22 mouse cellular contexts compared by ENCODE assay signal in genomic region chr8:109216318-109216717, GRCm38 (mm10).
DNase-seq lines count a peak whose midpoint lies in the region; ATAC-seq lines count a peak whose summit lies in the region.
"Had no signal": no experiment of that assay in that cellular context is flagged by ENCODE, and none has a peak within 500 bp of the region (broad histone marks: within the 10 kb centered on the region; RNA-seq: fewer than 3 reads in every experiment).

No protein-coding gene starts in this region.

- no peak overlapping the region for H3K4me2 ChIP-seq in hindbrain, embryonic 11.5 days (replicated peaks; ENCODE audit: low read depth, low read length)
- no peak overlapping the region for H3K4me2 ChIP-seq in hindbrain, embryonic 16.5 days (ENCODE audit: low read length)
- H3K4me2 ChIP-seq in hindbrain, embryonic 15.5 days = no peak overlapping the region
- H3K4me2 ChIP-seq in intestine, embryonic 15.5 days (replicated peaks) = no peak overlapping the region
- H3K4me2 ChIP-seq: heart, embryonic 11.5 days; limb, embryonic 15.5 days; liver, embryonic 15.5 days had no signal

- 67% methylated on average over 5 of the region's 5 CpGs for WGBS in hindbrain, embryonic 11.5 days
- WGBS in hindbrain, embryonic 16.5 days = 41% methylated on average over 5 of the region's 5 CpGs
- 36% methylated on average over 5 of the region's 5 CpGs for WGBS in hindbrain, embryonic 15.5 days
- WGBS in intestine, embryonic 15.5 days = 84% methylated on average over 5 of the region's 5 CpGs

- H3K4me1 ChIP-seq in hindbrain, embryonic 11.5 days (replicated peaks; ENCODE audit: control insufficient read depth, insufficient read depth, low read length) = 0 out of 2 replicates have a peak, but pooled peaks cover 2% of the 10 kb centered on the region
- H3K4me1 ChIP-seq in hindbrain, embryonic 16.5 days (ENCODE audit: control insufficient read depth, insufficient read depth, low read depth, low read length) = no peaks in the 10 kb centered on the region
- peaks cover 30% of the 10 kb centered on the region for H3K4me1 ChIP-seq in hindbrain, embryonic 15.5 days (replicated peaks)
- H3K4me1 ChIP-seq in intestine, embryonic 15.5 days (replicated peaks) = no peaks in the 10 kb centered on the region
- H3K4me1 ChIP-seq: limb, embryonic 15.5 days; liver, embryonic 15.5 days had no signal

- H3K27ac ChIP-seq in hindbrain, embryonic 11.5 days (ENCODE audit: low read depth, low read length) = 0 out of 2 replicates have a peak overlapping the region, but pooled peaks have one; percentile 13
- no peak overlapping the region for H3K27ac ChIP-seq in hindbrain, embryonic 16.5 days (ENCODE audit: low read depth, low read length)
- peak overlapping the region; percentile 25; the same call in 1 of the 2 replicates for H3K27ac ChIP-seq in hindbrain, embryonic 15.5 days (replicated peaks)
- H3K27ac ChIP-seq in intestine, embryonic 15.5 days = no peak overlapping the region
- H3K27ac ChIP-seq: gastrocnemius, adult 2 months; limb, embryonic 15.5 days; liver, embryonic 15.5 days had no signal

- H3K9ac ChIP-seq in hindbrain, embryonic 11.5 days (ENCODE audit: low read depth, low read length) = no peak overlapping the region
- H3K9ac ChIP-seq in hindbrain, embryonic 16.5 days (ENCODE audit: low read depth, low read length) = no peak overlapping the region
- no peak overlapping the region for H3K9ac ChIP-seq in hindbrain, embryonic 15.5 days
- no peak overlapping the region for H3K9ac ChIP-seq in intestine, embryonic 15.5 days
- H3K9ac ChIP-seq: limb, embryonic 15.5 days; liver, embryonic 15.5 days had no signal

- intact Hi-C loops in left cerebral cortex, postnatal 36 days (cut with DNase I) = no loop called here

- peak; percentile 73; the same call in 1 of the 2 replicates for ATAC-seq in hindbrain, embryonic 11.5 days (ENCODE audit: low FRiP score)
- ATAC-seq in hindbrain, embryonic 16.5 days = no peak
- no peak for ATAC-seq in hindbrain, embryonic 15.5 days (ENCODE audit: low FRiP score, low read depth)
- no peak for ATAC-seq in intestine, embryonic 15.5 days
- ATAC-seq: inflammation-experienced regulatory T-cells, adult 6 months had no signal

- H3K27me3 ChIP-seq in hindbrain, embryonic 11.5 days (ENCODE audit: control insufficient read depth, insufficient read depth, low read length) = no peaks in the 10 kb centered on the region
- H3K27me3 ChIP-seq in hindbrain, embryonic 16.5 days (replicated peaks; ENCODE audit: control insufficient read depth, insufficient read depth, low read length) = no peaks in the 10 kb centered on the region
- H3K27me3 ChIP-seq in hindbrain, embryonic 15.5 days = no peaks in the 10 kb centered on the region
- H3K27me3 ChIP-seq in intestine, embryonic 15.5 days (replicated peaks) = no peaks in the 10 kb centered on the region
- H3K27me3 ChIP-seq: limb, embryonic 15.5 days; liver, embryonic 15.5 days had no signal

- peak; percentile 25 for DNase-seq in hindbrain, embryonic 11.5 days (ENCODE audit: low spot score)
- DNase-seq in retina, postnatal 1 day = peak; percentile 80
- DNase-seq in retina, embryonic 14.5 days (ENCODE audit: low spot score) = no peak
- DNase-seq in ovary, postnatal 10 days (ENCODE audit: low spot score) = no peak
- no peak for DNase-seq in left cerebral cortex, postnatal 36 days (ENCODE audit: low spot score in 2 of 2)
- DNase-seq: adrenal gland, postnatal 36 days; B cell, adult 2 months; cerebellum, adult 2 months; gastrocnemius, adult 2 months; heart, postnatal 14 days; kidney, adult 9 months; kidney, postnatal 4 days; layer of hippocampus, adult 9-11 months; right cerebral cortex, adult 18-20 months; thymus, postnatal 14 days had no signal

- H3K36me3 ChIP-seq in hindbrain, embryonic 11.5 days (ENCODE audit: control insufficient read depth, insufficient read depth, low read length) = no peaks in the 10 kb centered on the region
- no peaks in the 10 kb centered on the region for H3K36me3 ChIP-seq in hindbrain, embryonic 16.5 days (ENCODE audit: control insufficient read depth, insufficient read depth, low read length)
- H3K36me3 ChIP-seq in hindbrain, embryonic 15.5 days = no peaks in the 10 kb centered on the region
- no peaks in the 10 kb centered on the region for H3K36me3 ChIP-seq in intestine, embryonic 15.5 days
- H3K36me3 ChIP-seq: limb, embryonic 15.5 days; liver, embryonic 15.5 days had no signal

- H3K9me3 ChIP-seq in hindbrain, embryonic 11.5 days (ENCODE audit: control insufficient read depth, low read length) = no peaks in the 10 kb centered on the region
- H3K9me3 ChIP-seq in hindbrain, embryonic 16.5 days (ENCODE audit: control insufficient read depth, low read length) = no peaks in the 10 kb centered on the region
- no peaks in the 10 kb centered on the region for H3K9me3 ChIP-seq in hindbrain, embryonic 15.5 days
- H3K9me3 ChIP-seq in intestine, embryonic 15.5 days = no peaks in the 10 kb centered on the region
- H3K9me3 ChIP-seq: limb, embryonic 15.5 days; liver, embryonic 15.5 days had no signal

- no peak overlapping the region for H3K4me3 ChIP-seq in hindbrain, embryonic 11.5 days (ENCODE audit: low read depth, low read length)
- no peak overlapping the region for H3K4me3 ChIP-seq in hindbrain, embryonic 16.5 days (ENCODE audit: low read length)
- H3K4me3 ChIP-seq in hindbrain, embryonic 15.5 days = no peak overlapping the region
- H3K4me3 ChIP-seq in intestine, embryonic 15.5 days (replicated peaks) = no peak overlapping the region
- H3K4me3 ChIP-seq: gastrocnemius, adult 2 months; limb, embryonic 15.5 days; liver, embryonic 15.5 days had no signal

Comparison
In these comparisons a context has a peak if more than half of its experiments do, and no peak if none do; other contexts are left out.
1. DNase-seq: peak in hindbrain, embryonic 11.5 days (single experiment) and retina, postnatal 1 day (single experiment); none in retina, embryonic 14.5 days (single experiment), ovary, postnatal 10 days (single experiment) and left cerebral cortex, postnatal 36 days (0 of 2).
2. H3K27ac ChIP-seq: peak in hindbrain, embryonic 11.5 days (single experiment) and hindbrain, embryonic 15.5 days (single experiment); none in hindbrain, embryonic 16.5 days (single experiment) and intestine, embryonic 15.5 days (single experiment).